Comparison of ENCODE assay signal across 15 mouse cellular contexts in genomic region chr6:145709956-145710720, GRCm38 (mm10).
"Had no signal": no experiment of that assay in that cellular context is flagged by ENCODE, and none has a peak within 500 bp of the region (broad histone marks: within the 10 kb centered on the region; RNA-seq: fewer than 3 reads in every experiment).

No protein-coding gene starts in this region.

- H3K36me3 ChIP-seq: hindbrain, embryonic 15.5 days; limb, embryonic 13.5 days; midbrain, embryonic 15.5 days; neural tube, embryonic 13.5 days had no signal

- H3K4me3 ChIP-seq: hindbrain, embryonic 15.5 days; limb, embryonic 13.5 days; megakaryocyte, embryonic 14.5 days; midbrain, embryonic 15.5 days; neural tube, embryonic 13.5 days had no signal

- H3K4me2 ChIP-seq: hindbrain, embryonic 15.5 days; limb, embryonic 13.5 days; midbrain, embryonic 11.5 days; midbrain, embryonic 15.5 days; neural tube, embryonic 13.5 days had no signal

- H3K27me3 ChIP-seq: hindbrain, embryonic 15.5 days; limb, embryonic 13.5 days; megakaryocyte, embryonic 14.5 days; midbrain, embryonic 15.5 days; neural tube, embryonic 13.5 days had no signal

- DNase-seq: left cerebral cortex, postnatal 4 days; lung, postnatal 4 days; retina, postnatal 1 day; right cerebral cortex, postnatal 4 days; spleen, adult 18-20 months; thymus, adult 18-20 months; thymus, postnatal 36 days had no signal

- H3K4me1 ChIP-seq: hindbrain, embryonic 15.5 days; megakaryocyte, embryonic 14.5 days had no signal

- H3K9me3 ChIP-seq: hindbrain, embryonic 15.5 days; limb, embryonic 13.5 days; midbrain, embryonic 15.5 days; neural tube, embryonic 13.5 days had no signal

- ATAC-seq: intestine, embryonic 16.5 days; midbrain, embryonic 15.5 days had no signal

- H3K9ac ChIP-seq: hindbrain, embryonic 15.5 days; limb, embryonic 13.5 days; liver, embryonic 14.5 days; midbrain, embryonic 15.5 days; neural tube, embryonic 13.5 days had no signal

- H3K27ac ChIP-seq: hindbrain, embryonic 15.5 days; limb, embryonic 13.5 days; liver, embryonic 14.5 days; midbrain, embryonic 15.5 days; neural tube, embryonic 13.5 days had no signal
